Mouse (Mus musculus) embryonic facial prominence, embryonic 15.5 days (tissue): ENCODE measurements at regions not wholly inside any gene's neighbourhood (a gene's known extent, or its start where the extent isn't known, plus 50 kb on each side); places are given as distances from the start of the nearest gene placed in this dataset.

Source experiments
- ATAC-seq: fragments of 200-750 bp; cut with Nextera tagmentation; 2 replicates; pipeline ENCODE4 v1.8.0; 2017; ENCODE audit warnings: low read depth, moderate TSS enrichment; ENCODE audit not compliant: insufficient number of reproducible peaks, low FRiP score, low TSS enrichment
- H3K27ac ChIP-seq: fragments of 300-500 bp; sonication (generic); replicated peaks from 2 replicates; pipeline ENCODE4 v1.5.1; 2015; ENCODE audit warnings: mild to moderate bottlenecking, inconsistent platforms
- H3K27me3 ChIP-seq: fragments of 300-500 bp; sonication (generic); 2 replicates; pipeline ENCODE4 v1.6.1; 2015; ENCODE audit warnings: inconsistent platforms
- H3K36me3 ChIP-seq: fragments of 300-500 bp; sonication (generic); 2 replicates; pipeline ENCODE4 v1.6.1; 2015; ENCODE audit warnings: mild to moderate bottlenecking, inconsistent platforms
- H3K4me1 ChIP-seq: fragments of 300-500 bp; sonication (generic); 2 replicates; pipeline ENCODE4 v1.6.1; 2015; ENCODE audit warnings: inconsistent platforms
- H3K4me2 ChIP-seq: fragments of 300-500 bp; sonication (generic); replicated peaks from 2 replicates; pipeline ENCODE4 v1.6.1; 2015; ENCODE audit warnings: mild to moderate bottlenecking, inconsistent platforms
- H3K4me3 ChIP-seq: fragments of 300-500 bp; sonication (generic); replicated peaks from 2 replicates; pipeline ENCODE4 v1.5.1; 2015; ENCODE audit warnings: mild to moderate bottlenecking, inconsistent platforms
- H3K9ac ChIP-seq: fragments of 300-500 bp; sonication (generic); 2 replicates; pipeline ENCODE4 v1.6.1; 2015; ENCODE audit warnings: inconsistent platforms
- H3K9me3 ChIP-seq: fragments of 300-500 bp; sonication (generic); replicated peaks from 2 replicates; pipeline ENCODE4 v1.6.1; 2016; ENCODE audit warnings: inconsistent platforms
- WGBS: fragments of 180-500 bp; shearing (Covaris S2); methylation state at CpG from one replicate; pipeline ENCODE4 v1.1.7; 2015; 5-methylcytosine and 5-hydroxymethylcytosine counted together

DNA sequence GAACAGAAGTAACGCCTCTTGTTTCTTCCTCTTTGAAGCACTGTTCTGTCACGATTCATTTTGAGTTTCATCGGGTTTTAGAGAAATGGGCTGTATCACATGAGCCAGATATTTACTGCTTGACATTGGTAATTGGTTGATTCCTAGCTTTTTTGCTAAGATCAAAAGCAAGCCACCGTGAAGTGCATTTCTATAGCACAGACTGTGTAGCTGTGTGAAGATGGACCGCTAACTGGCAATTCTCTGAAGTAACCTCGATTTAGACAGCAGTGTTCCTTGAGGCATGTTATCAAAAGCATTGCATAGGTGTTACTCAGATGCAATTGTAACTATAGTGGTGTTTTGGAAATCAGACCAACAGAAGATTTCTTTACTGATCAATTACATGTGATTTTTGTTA lies 64.1 kb upstream of the C1qtnf3 start:
- no peaks in the 10 kb centered on the region for H3K36me3 ChIP-seq
- ATAC-seq = no peak
- H3K4me1 ChIP-seq = peaks cover 12% of the 10 kb centered on the region
- no peaks in the 10 kb centered on the region for H3K27me3 ChIP-seq
- H3K4me3 ChIP-seq = no peak overlapping the region
- H3K9ac ChIP-seq = no peak overlapping the region
- WGBS = 79% methylated on average over 6 of the region's 6 CpGs
- H3K9me3 ChIP-seq = no peaks in the 10 kb centered on the region
- H3K4me2 ChIP-seq = no peak overlapping the region
- no peak overlapping the region for H3K27ac ChIP-seq

DNA sequence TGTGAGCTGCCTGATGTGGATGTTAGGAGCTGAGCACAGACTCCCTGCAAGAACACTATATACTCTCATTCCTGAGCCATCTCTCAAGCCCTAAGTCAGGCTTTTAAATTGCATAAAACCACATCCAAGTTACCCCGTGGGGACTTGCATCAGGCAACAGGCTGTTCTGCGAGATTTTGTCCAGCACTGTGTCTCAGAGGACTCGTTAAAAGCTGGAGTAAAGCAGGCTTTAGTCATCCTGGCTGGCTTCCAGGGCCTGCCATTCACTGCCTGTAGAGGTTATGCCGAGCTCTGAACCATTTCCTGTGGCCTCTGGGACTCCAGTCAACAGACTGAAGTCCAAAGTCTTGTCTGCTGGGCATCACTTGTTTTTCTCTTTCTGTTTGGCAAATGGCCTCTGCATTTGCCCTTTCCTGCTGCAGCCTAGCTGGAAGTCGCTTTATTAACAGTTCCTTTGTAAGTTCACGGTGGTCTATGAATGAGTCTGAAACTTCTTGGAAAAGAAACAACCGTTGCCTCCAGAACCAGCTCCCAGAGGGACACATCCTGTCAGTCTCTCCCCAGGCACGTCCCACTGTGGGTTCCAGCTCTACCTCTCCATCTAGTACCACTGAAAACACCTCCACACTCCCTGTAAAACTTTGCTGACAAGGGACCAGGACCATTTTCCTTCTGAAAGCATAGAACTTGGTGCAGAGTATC lies 61.8 kb upstream of the C1qtnf3 start:
- no peak overlapping the region for H3K4me2 ChIP-seq
- no peaks in the 10 kb centered on the region for H3K9me3 ChIP-seq
- no peaks in the 10 kb centered on the region for H3K36me3 ChIP-seq
- H3K9ac ChIP-seq = no peak overlapping the region
- H3K27ac ChIP-seq = peak overlapping the region; percentile 29
- no peaks in the 10 kb centered on the region for H3K27me3 ChIP-seq
- no peak overlapping the region for H3K4me3 ChIP-seq
- ATAC-seq = peak; percentile 72
- 25% methylated on average over 8 of the region's 8 CpGs for WGBS
- peaks cover 12% of the 10 kb centered on the region for H3K4me1 ChIP-seq

DNA sequence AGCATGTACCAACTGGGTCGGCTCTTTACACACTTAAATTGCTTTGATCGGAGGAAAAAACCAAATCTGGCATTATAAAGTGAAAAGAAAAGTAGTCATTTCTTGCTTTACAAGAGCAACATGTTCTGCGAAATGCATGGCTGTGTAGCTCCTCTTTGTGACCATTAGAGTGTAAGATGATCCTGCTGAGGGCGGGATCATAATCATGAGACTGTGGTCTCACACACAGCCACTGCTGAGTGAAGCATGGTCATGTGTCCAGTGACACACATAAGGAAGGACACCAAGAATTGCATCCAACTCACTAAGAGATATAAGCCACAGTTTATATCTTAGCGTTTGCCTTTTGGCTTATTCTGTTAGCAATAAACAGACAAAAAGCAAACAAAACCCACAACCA lies 53.8 kb upstream of the C1qtnf3 start:
- Histone ChIP-seq H3K36me3 (no peaks in the 10 kb centered on the region), H3K27me3 (no peaks in the 10 kb centered on the region), H3K9me3 (no peaks in the 10 kb centered on the region), H3K4me1 (peaks cover 6% of the 10 kb centered on the region; the same call in 1 of the 2 replicates), H3K9ac (no peak overlapping the region), H3K4me2 (no peak overlapping the region), H3K27ac (no peak overlapping the region), H3K4me3 (no peak overlapping the region)
- WGBS = 54% methylated on average over 5 of the region's 5 CpGs
- no peak for ATAC-seq

- Histone ChIP-seq H3K27me3 (no peaks in the 10 kb centered on the region), H3K27ac (no peak overlapping the region), H3K4me2 (no peak overlapping the region), H3K36me3 (no peaks in the 10 kb centered on the region), H3K9me3 (no peaks in the 10 kb centered on the region), H3K4me1 (peaks cover 6% of the 10 kb centered on the region; the same call in 1 of the 2 replicates), H3K4me3 (no peak overlapping the region), H3K9ac (no peak overlapping the region)
- WGBS = 62% methylated on average over 4 of the region's 4 CpGs
- ATAC-seq = no peak
Observed at GRCm38 (mm10) chr15:10898715-10899486, 53.2 kb upstream of the C1qtnf3 start.

DNA sequence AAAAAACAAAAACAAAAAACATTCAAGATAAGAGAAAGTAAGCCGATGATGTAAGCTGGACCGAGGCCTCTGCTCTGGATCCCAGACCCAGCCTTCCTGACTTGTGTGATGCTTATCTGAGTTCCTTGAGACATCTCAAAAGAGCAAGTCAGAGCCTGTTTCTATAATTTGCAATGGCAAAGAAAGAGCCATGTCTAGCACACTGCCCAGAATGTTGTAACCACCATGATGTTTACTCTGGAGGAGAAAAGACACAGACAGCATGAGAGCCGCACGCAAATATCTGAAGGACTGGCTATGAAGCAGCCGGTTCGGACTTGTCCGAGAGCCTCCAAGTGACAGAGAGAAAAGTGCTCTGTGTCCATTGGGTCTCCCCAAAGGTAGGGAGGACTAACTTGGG lies 52.2 kb upstream of the C1qtnf3 start:
- 79% methylated on average over 7 of the region's 7 CpGs for WGBS
- Histone ChIP-seq H3K36me3 (no peaks in the 10 kb centered on the region), H3K9me3 (no peaks in the 10 kb centered on the region), H3K9ac (no peak overlapping the region), H3K27me3 (no peaks in the 10 kb centered on the region), H3K4me1 (peaks cover 6% of the 10 kb centered on the region; the same call in 1 of the 2 replicates), H3K4me3 (no peak overlapping the region), H3K4me2 (no peak overlapping the region), H3K27ac (no peak overlapping the region)
- no peak for ATAC-seq

- Histone ChIP-seq H3K27me3 (no peaks in the 10 kb centered on the region), H3K27ac (no peak overlapping the region), H3K9ac (no peak overlapping the region), H3K4me3 (no peak overlapping the region), H3K9me3 (no peaks in the 10 kb centered on the region), H3K4me2 (no peak overlapping the region), H3K36me3 (no peaks in the 10 kb centered on the region), H3K4me1 (peaks cover 6% of the 10 kb centered on the region; the same call in 1 of the 2 replicates)
- WGBS = 25% methylated on average over 3 of the region's 3 CpGs
- no peak for ATAC-seq
Observed at GRCm38 (mm10) chr15:10901075-10901474, 51.1 kb upstream of the C1qtnf3 start.

DNA sequence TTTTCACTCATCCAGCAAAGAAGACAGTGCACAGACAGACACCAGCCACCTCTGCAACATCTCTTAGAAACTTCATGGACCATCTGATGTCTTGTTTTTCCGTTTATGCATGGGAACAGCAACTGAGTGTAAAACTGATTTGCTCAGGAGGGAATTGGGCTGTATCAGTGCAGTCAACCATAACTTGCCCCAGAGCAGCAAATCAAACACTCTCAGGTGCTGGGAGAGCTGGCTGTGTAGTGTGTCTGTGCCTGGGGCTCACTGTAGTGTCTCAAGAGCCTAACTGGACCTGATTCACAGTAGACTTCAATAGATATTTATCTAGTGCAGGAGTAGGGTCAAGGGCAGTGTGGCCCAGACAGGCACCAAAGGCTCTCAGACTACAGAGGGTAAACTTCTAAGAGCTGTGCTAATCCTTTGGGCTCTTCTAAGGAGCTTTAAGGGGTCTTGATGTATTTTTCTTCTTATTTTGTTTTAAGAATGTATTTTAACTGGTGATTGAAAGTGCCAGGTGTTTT lies 50.3 kb upstream of the C1qtnf3 start:
- peaks cover 6% of the 10 kb centered on the region; the same call in 1 of the 2 replicates for H3K4me1 ChIP-seq
- no peak overlapping the region for H3K4me3 ChIP-seq
- no peaks in the 10 kb centered on the region for H3K36me3 ChIP-seq
- H3K27ac ChIP-seq = no peak overlapping the region
- no peak for ATAC-seq
- no peak overlapping the region for H3K9ac ChIP-seq
- no peaks in the 10 kb centered on the region for H3K9me3 ChIP-seq
- no peaks in the 10 kb centered on the region for H3K27me3 ChIP-seq
- 29% methylated on average over 1 of the region's 1 CpGs for WGBS
- no peak overlapping the region for H3K4me2 ChIP-seq
